Mouse (Mus musculus) hindbrain, embryonic 15.5 days (tissue): ENCODE measurements around the gene Ppm1m. TPM values are rescaled to one million over a fixed set of nuclear protein-coding genes. Genes with fewer than 3 reads are reported as not detected.

Experiments
- ATAC-seq: fragments of 200-750 bp; cut with Nextera tagmentation; 2 replicates; pipeline ENCODE4 v1.8.0; 2017; ENCODE audit warnings: low read depth, moderate number of reproducible peaks, moderate TSS enrichment; ENCODE audit not compliant: low FRiP score
- H3K27ac ChIP-seq: fragments of 300-500 bp; sonication (generic); replicated peaks from 2 replicates; pipeline ENCODE4 v1.5.1; 2015; ENCODE audit warnings: mild to moderate bottlenecking, inconsistent platforms
- H3K27me3 ChIP-seq: fragments of 300-500 bp; sonication (generic); 2 replicates; pipeline ENCODE4 v1.6.1; 2015; ENCODE audit warnings: control low read depth, inconsistent platforms
- H3K36me3 ChIP-seq: fragments of 300-500 bp; sonication (generic); 2 replicates; pipeline ENCODE4 v1.6.1; 2015; ENCODE audit warnings: control low read depth, inconsistent platforms
- H3K4me1 ChIP-seq: fragments of 300-500 bp; sonication (generic); replicated peaks from 2 replicates; pipeline ENCODE4 v1.6.1; 2015; ENCODE audit warnings: control low read depth, inconsistent platforms
- H3K4me2 ChIP-seq: fragments of 300-500 bp; sonication (generic); 2 replicates; pipeline ENCODE4 v1.6.1; 2015; ENCODE audit warnings: moderate library complexity, mild to moderate bottlenecking, inconsistent platforms
- H3K4me3 ChIP-seq: fragments of 300-500 bp; sonication (generic); 2 replicates; pipeline ENCODE4 v1.5.1; 2015; ENCODE audit warnings: mild to moderate bottlenecking, inconsistent platforms
- H3K9ac ChIP-seq: fragments of 300-500 bp; sonication (generic); 2 replicates; pipeline ENCODE4 v1.6.1; 2015; ENCODE audit warnings: inconsistent platforms
- H3K9me3 ChIP-seq: fragments of 300-500 bp; sonication (generic); 2 replicates; pipeline ENCODE4 v1.6.1; 2016; ENCODE audit warnings: control low read depth, inconsistent platforms
- WGBS: fragments of 180-500 bp; shearing (Covaris S2); methylation state at CpG from one replicate; pipeline ENCODE4 v1.1.7; 2015; 5-methylcytosine and 5-hydroxymethylcytosine counted together
- microRNA counts: library from miRNA; unstranded; fragments of <30 nt; microRNA quantifications from one replicate; lab custom pipeline; 2016
- microRNA-seq: library from miRNA; unstranded; fragments of <30 nt; microRNA quantifications from one replicate; pipeline ENCODE4, GENCODE M21; 2016
- polyA plus RNA-seq: library from polyadenylated mRNA; unstranded; fragments of >200 nt; fragmentation: Nextera tagmentation; extraction: Ambion mirVana; gene quantifications from 2 replicates; pipeline ENCODE4 v1.2.1, GENCODE M21; 2015

Gene Ppm1m
- polyA plus RNA-seq, 1 experiment from 2014 or later, result 21.2 TPM

DNA sequence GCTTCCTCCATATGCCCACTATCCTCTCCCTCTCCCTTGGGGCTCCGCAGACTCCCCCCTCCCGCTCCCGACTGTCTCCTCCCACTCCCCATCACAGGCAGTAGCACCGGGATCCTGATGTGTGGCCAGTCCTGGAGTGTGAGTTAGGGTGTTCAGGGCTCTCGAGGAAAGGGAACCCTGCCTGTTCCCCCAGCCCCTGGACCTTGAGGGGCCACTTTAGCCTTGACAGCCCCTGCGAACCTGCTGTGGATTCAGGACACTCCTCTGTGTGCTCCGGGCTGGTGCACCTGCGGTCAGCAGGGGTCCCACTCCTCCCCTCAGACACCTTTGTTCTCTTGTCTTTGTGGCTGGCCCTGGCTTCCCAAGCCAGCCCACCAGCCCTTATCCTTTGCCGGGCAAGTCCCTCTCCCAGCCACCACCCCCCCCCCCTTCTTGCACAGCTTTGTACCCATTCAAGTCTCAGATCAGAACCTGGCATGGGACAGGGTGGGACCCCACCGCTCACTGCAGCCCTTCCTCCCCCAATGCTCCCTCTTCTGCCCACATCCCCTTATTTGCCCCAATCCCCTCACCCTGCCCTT lies 51.6 kb downstream of the Ppm1m start:
- Histone ChIP-seq H3K4me2 (peak overlapping the region; percentile 81), H3K36me3 (peaks cover 6% of the 10 kb centered on the region), H3K9ac (peak overlapping the region; percentile 94), H3K4me3 (peak overlapping the region; percentile 90), H3K4me1 (peaks cover 55% of the 10 kb centered on the region), H3K27ac (peak overlapping the region; percentile 96), H3K9me3 (no peaks in the 10 kb centered on the region), H3K27me3 (no peaks in the 10 kb centered on the region)
- peak; percentile 65 for ATAC-seq
- 2% methylated on average over 10 of the region's 10 CpGs for WGBS

DNA sequence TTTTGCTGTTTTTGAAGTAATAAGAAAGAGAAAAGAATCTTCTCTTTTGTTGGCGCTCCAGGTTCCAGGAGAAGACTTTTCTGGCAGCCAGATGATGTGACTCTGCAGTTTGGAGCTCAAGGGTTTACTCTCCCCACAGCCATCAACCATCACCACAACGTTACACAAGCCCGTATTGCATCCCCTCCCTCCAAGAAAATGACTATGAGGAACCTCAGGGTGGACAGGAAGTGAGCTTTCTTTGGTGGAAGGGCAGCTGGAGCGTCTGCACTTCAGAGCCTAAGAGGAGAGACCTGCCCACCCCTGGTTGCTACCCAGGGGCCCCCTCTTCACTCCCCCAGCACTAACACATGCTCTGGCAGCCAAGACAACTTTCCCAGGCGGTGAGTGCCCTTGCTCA lies 52.3 kb downstream of the Ppm1m start:
- H3K9me3 ChIP-seq, result no peaks in the 10 kb centered on the region
- H3K36me3 ChIP-seq, result peaks cover 1% of the 10 kb centered on the region
- H3K27ac ChIP-seq, result peak overlapping the region; percentile 96
- ATAC-seq, result no peak
- H3K27me3 ChIP-seq, result no peaks in the 10 kb centered on the region
- H3K9ac ChIP-seq, result peak overlapping the region; percentile 94
- H3K4me2 ChIP-seq, result peak overlapping the region; percentile 81
- H3K4me1 ChIP-seq, result peaks cover 55% of the 10 kb centered on the region
- WGBS, result 29% methylated on average over 5 of the region's 5 CpGs
- H3K4me3 ChIP-seq, result peak overlapping the region; percentile 90

- no peak overlapping the region for H3K27ac ChIP-seq
- H3K36me3 ChIP-seq, result no peaks in the 10 kb centered on the region
- no peaks in the 10 kb centered on the region for H3K9me3 ChIP-seq
- no peak overlapping the region for H3K9ac ChIP-seq
- peaks cover 52% of the 10 kb centered on the region for H3K4me1 ChIP-seq
- H3K4me2 ChIP-seq, result no peak overlapping the region
- ATAC-seq, result no peak
- H3K27me3 ChIP-seq, result no peaks in the 10 kb centered on the region
- WGBS, result 69% methylated on average over 2 of the region's 2 CpGs
- no peak overlapping the region for H3K4me3 ChIP-seq
Measured at GRCm38 (mm10) chr9:106145582-106145981, 54.0 kb downstream of the Ppm1m start.

MicroRNA genes within 50 kb of the gene (microRNA counts, 519-probe panel; counts per million panel counts)
- 5,196 counts per million, percentile 98 among the panel's probes with 10 or more counts for microRNA mmu-let-7g (lab: Ali Mortazavi, UCI)

Small RNAs within 50 kb of the gene (microRNA-seq; reads per million reads assigned to microRNA genes)
- gene Mir135a-1, result 262 reads per million, percentile 64 among the genes with 10 or more reads in this experiment
- 62,737 reads per million, percentile 100 among the genes with 10 or more reads in this experiment for gene Mirlet7g

Other genes starting within 250 kb of the Ppm1m start
- gene Col6a5, start 239.1 kb downstream of the Ppm1m start, polyA plus RNA-seq, result 0.16 and 0.40 TPM in 2 replicates
- gene Col6a4, start 103.0 kb downstream of the Ppm1m start, polyA plus RNA-seq, result 1.1 and 1.4 TPM in 2 replicates
- gene Glyctk, start 41.6 kb downstream of the Ppm1m start, polyA plus RNA-seq, result 2.8 TPM in 2 replicates
- 35.9 and 36.6 TPM in 2 replicates for gene Wdr82, start 28.8 kb downstream of the Ppm1m start, polyA plus RNA-seq
- gene Twf2, start 3.4 kb upstream of the Ppm1m start, polyA plus RNA-seq, result 50.5 and 52.0 TPM in 2 replicates
- 0.09 and 0.10 TPM in 2 replicates for gene Tlr9, start 22.9 kb upstream of the Ppm1m start, polyA plus RNA-seq
- gene Alas1, start 48.9 kb upstream of the Ppm1m start, polyA plus RNA-seq, result 101 and 104 TPM in 2 replicates
- gene Poc1a, start 81.3 kb upstream of the Ppm1m start, polyA plus RNA-seq, result 8.8 and 9.3 TPM in 2 replicates
- gene Dusp7, start 168.9 kb upstream of the Ppm1m start, polyA plus RNA-seq, result 13.3 and 15.0 TPM in 2 replicates
- gene Rpl29, start 229.7 kb upstream of the Ppm1m start, polyA plus RNA-seq, result 620 and 631 TPM in 2 replicates
- gene Acy1, start 238.6 kb upstream of the Ppm1m start, polyA plus RNA-seq, result 22.9 and 24.9 TPM in 2 replicates
- 9.2 and 11.3 TPM in 2 replicates for gene Abhd14b, start 247.7 kb upstream of the Ppm1m start, polyA plus RNA-seq
- gene Abhd14a, start 247.9 kb upstream of the Ppm1m start, polyA plus RNA-seq, result 77.0 and 80.7 TPM in 2 replicates